Mouse (Mus musculus): Measurements from ENCODE around the gene E2f6.

GRCm38 (mm10) chr12:16793371-16793770, 17.4 kb upstream of the E2f6 start:
- no peak for TF ChIP-seq CTCF (IDR thresholded peaks at IDR 0.05; ENCODE audit: low read depth, low read length)
- TF ChIP-seq POLR2A (IDR thresholded peaks at IDR 0.05; ENCODE audit: extremely low read depth, insufficient read depth, low read length): no peak
